Mouse (Mus musculus) embryonic fibroblast, embryonic 13.5 days (primary cell): Measurements from ENCODE around the gene Slc17a9.

ENCODE experiments used
- CTCF ChIP-seq: IDR thresholded peaks from 2 replicates; pipeline ENCODE4 v1.5.1; 2011; ENCODE audit warnings: mild to moderate bottlenecking, control low read depth, low read length, moderate library complexity, borderline replicate concordance; ENCODE audit not compliant: insufficient read depth
- POLR2A ChIP-seq: IDR thresholded peaks from 2 replicates; pipeline ENCODE4 v1.6.1; 2011; ENCODE audit warnings: low read depth, mild to moderate bottlenecking, control low read depth, low read length, moderate library complexity

DNA sequence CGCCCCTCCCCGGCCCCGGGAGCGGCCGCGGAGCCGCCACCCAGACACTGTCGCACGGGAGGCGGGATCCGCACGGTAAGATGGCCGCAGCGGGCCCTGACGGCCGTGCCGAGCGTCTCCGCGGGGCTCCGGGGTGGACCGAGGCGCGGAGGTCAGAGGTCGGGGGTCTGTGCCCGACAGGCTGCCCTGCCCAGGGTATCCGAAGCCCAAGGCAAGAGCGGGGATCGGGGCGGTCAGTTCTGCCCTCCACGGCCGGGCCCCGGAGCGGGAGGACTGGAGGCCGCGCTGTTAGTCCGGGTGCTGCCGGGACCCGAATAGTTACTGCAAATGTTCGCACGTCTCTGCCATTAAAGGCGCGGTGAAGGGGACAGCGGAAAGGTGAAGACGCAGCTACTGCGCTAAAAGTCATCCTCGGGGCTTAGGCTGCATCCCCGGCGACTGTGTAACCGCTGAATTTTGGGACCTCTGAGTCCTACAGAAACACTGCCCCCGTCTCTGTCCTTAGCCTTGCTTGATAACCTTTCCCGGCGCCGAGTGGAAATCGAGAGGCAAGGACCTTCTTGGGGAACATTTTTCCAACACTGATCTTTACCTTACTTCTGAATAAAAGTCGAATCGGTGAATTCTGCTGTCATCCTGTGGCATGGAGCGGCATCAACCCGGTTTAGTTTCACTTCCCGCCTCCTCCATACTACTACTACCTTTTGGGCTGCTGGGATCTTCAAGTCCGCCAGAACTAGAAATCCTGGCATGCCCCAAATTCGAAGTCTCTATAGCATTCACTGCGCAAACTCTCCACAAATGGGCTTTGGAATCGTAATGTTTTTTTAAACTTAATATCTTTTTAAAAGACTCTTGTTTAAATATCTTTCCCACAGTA, 14.5 kb upstream of the Slc17a9 start:
- no peak for TF ChIP-seq CTCF
- TF ChIP-seq POLR2A, result no peak; the same call in 1 of the 2 replicates
